Mouse (Mus musculus) testis, adult 2 months (tissue): ENCODE results near the gene Uqcrq.

Source experiments
- CTCF ChIP-seq: fragments of 200-500 bp; IDR thresholded peaks from 2 replicates; pipeline ENCODE4 v1.5.1; 2012; ENCODE audit warnings: low read depth, mild to moderate bottlenecking, inconsistent platforms, low read length, moderate library complexity; ENCODE audit not compliant: control insufficient read depth, insufficient read depth, insufficient replicate concordance
- POLR2A ChIP-seq: fragments of 200-500 bp; IDR thresholded peaks from 2 replicates; pipeline ENCODE4 v1.6.1; 2012; ENCODE audit warnings: low read depth, mild to moderate bottlenecking, inconsistent platforms, low read length, moderate library complexity; ENCODE audit not compliant: control insufficient read depth

DNA sequence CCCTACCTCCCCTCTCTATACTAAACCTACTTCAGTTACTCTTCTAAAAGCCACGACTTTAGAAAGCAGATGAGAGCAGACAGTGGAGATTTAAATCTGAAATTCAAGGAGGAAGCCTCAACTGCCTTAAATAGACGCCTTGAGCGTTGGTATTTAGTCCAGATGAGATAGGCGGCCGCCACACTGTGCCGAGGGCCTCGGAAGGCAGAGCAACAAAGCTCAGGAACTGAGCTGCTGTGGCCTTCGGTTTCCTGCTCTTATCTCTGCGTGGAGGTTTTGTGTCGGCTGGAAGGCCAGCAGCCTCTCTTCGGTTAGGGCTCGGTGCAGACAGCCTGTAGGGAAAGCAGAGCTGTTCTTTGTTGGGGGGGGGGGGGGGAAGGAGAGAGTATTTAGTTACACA is 11.3 kb upstream of the Uqcrq start:
- no peak for TF ChIP-seq CTCF
- peak; percentile 41; the same call in 1 of the 2 replicates for TF ChIP-seq POLR2A
